Mouse (Mus musculus) ES-E14 (cell line): ENCODE data around the gene Aldh1a1. TPM values are rescaled to one million over a fixed set of nuclear protein-coding genes. Genes with fewer than 3 reads are reported as not detected.
"Not testable (repeated sequence)": the region's sequence is repeated elsewhere in the genome, so short reads cannot be mapped to it uniquely, and the experiment has no call there.

Experiments
- DNase-seq: peaks from one replicate; pipeline ENCODE4 v3.0.0-alpha.2; 2013; ENCODE audit warnings: low read depth, low spot score
- H3K27ac ChIP-seq: 2 replicates; pipeline ENCODE4 v1.5.1; 2012; ENCODE audit warnings: low read depth, mild to moderate bottlenecking, low read length, moderate library complexity, mixed read lengths; ENCODE audit not compliant: poor library complexity, insufficient read depth, severe bottlenecking
- H3K36me3 ChIP-seq: 2 replicates; pipeline ENCODE4 v1.6.1; 2012; ENCODE audit warnings: mild to moderate bottlenecking, low read length, moderate library complexity, mixed read lengths; ENCODE audit not compliant: control insufficient read depth, poor library complexity, insufficient read depth, severe bottlenecking
- H3K4me1 ChIP-seq, 2 experiments: fragments of 150-350 bp in 1 of 2; sonication (generic) in 1 of 2; 2 replicates each; pipeline ENCODE4 v1.6.1; 2012; ENCODE audit warnings: low read length in 2 of 2, mild to moderate bottlenecking in 1 of 2, mixed read lengths in 1 of 2; ENCODE audit not compliant: control insufficient read depth in 2 of 2, insufficient read depth in 2 of 2, poor library complexity in 1 of 2
- H3K4me3 ChIP-seq, 2 experiments: fragments of 150-350 bp in 1 of 2; sonication (generic) in 1 of 2; 2 replicates each; pipeline ENCODE4 v1.5.1; 2012; ENCODE audit warnings: low read length in 2 of 2, low read depth in 1 of 2, mild to moderate bottlenecking in 1 of 2, mixed read lengths in 1 of 2; ENCODE audit not compliant: insufficient read depth in 1 of 2, poor library complexity in 1 of 2, severe bottlenecking in 1 of 2
- H3K9ac ChIP-seq: 2 replicates; pipeline ENCODE4 v1.6.1; 2012; ENCODE audit warnings: low read depth, mild to moderate bottlenecking, low read length, mixed read lengths; ENCODE audit not compliant: poor library complexity, insufficient read depth, severe bottlenecking
- H3K9me3 ChIP-seq: fragments of 150-350 bp; sonication (generic); 2 replicates; pipeline ENCODE4 v1.6.1; 2012; ENCODE audit warnings: low read depth, mild to moderate bottlenecking, low read length; ENCODE audit not compliant: control insufficient read depth, insufficient read depth
- CHD2 ChIP-seq: IDR thresholded peaks from 2 replicates; pipeline ENCODE4 v1.6.1; 2014; ENCODE audit warnings: mild to moderate bottlenecking, low read depth, low read length, inconsistent platforms
- HCFC1 ChIP-seq: IDR thresholded peaks from 2 replicates; pipeline ENCODE4 v1.6.1; 2012; ENCODE audit warnings: low read length, inconsistent platforms, borderline replicate concordance; ENCODE audit not compliant: insufficient read depth
- MAFK ChIP-seq: IDR thresholded peaks from 2 replicates; pipeline ENCODE4 v1.6.1; 2014; ENCODE audit warnings: mild to moderate bottlenecking, low read depth, low read length, inconsistent platforms; ENCODE audit not compliant: insufficient read depth
- ZC3H11A ChIP-seq: IDR thresholded peaks from 2 replicates; pipeline ENCODE4 v1.6.1; 2012; ENCODE audit warnings: low read depth, mild to moderate bottlenecking, inconsistent platforms, low read length, borderline replicate concordance
- ZNF384 ChIP-seq: IDR thresholded peaks from 2 replicates; pipeline ENCODE4 v1.6.1; 2012; ENCODE audit warnings: low read depth, low read length, inconsistent platforms
- in situ Hi-C, 2 experiments: fragments of 600-800 bp; cut with MboI; formaldehyde crosslinking; loops; one replicate each; pipeline ENCODE4 v1.15.1; 2025; ENCODE audit warnings: low sequenced_read_pairs in 2 of 2, inconsistent platforms in 1 of 2; ENCODE audit not compliant: unreplicated experiment in 2 of 2
- total RNA-seq: library from RNA; depleted of rRNA; stranded (reverse); fragments of 300-350 nt; gene quantifications from 2 replicates; pipeline ENCODE4 v1.2.3, GENCODE M21; 2012

Gene Aldh1a1
- total RNA-seq, 1 experiment, result 1.3 TPM

GRCm38 (mm10) chr19:20511971-20512370, 19.5 kb downstream of the Aldh1a1 start:
- in situ Hi-C loops, result no loop called here
- DNase-seq, result no peak
- Histone ChIP-seq H3K9me3 (no peaks in the 10 kb centered on the region), H3K4me1 (no peaks in the 10 kb centered on the region), H3K27ac (no peak overlapping the region), H3K9ac (no peak overlapping the region), H3K4me3 (no peak overlapping the region), H3K36me3 (no peaks in the 10 kb centered on the region)
- no peak for TF ChIP-seq MAFK
- no peak for TF ChIP-seq HCFC1
- TF ChIP-seq ZNF384, result no peak

- H3K9me3 ChIP-seq, result no peaks in the 10 kb centered on the region
- no peak overlapping the region for H3K9ac ChIP-seq
- H3K4me3 ChIP-seq, result no peak overlapping the region
- H3K27ac ChIP-seq, result no peak overlapping the region
- no peak for DNase-seq
- no peaks in the 10 kb centered on the region for H3K4me1 ChIP-seq
- TF ChIP-seq CHD2, result no peak
- no peak for TF ChIP-seq ZC3H11A
- TF ChIP-seq ZNF384, result no peak
- no peak for TF ChIP-seq MAFK
- no peak for TF ChIP-seq HCFC1
- in situ Hi-C loops, result no loop called here
- no peaks in the 10 kb centered on the region for H3K36me3 ChIP-seq
These were observed 20.7 kb downstream of the Aldh1a1 start for GRCm38 (mm10) chr19:20513181-20513580.

- TF ChIP-seq MAFK, result no peak
- Histone ChIP-seq H3K4me1 (no peaks in the 10 kb centered on the region), H3K36me3 (no peaks in the 10 kb centered on the region), H3K9ac (no peak overlapping the region), H3K4me3 (no peak overlapping the region), H3K27ac (no peak overlapping the region), H3K9me3 (no peaks in the 10 kb centered on the region)
- in situ Hi-C loops, result no loop called here
- no peak for DNase-seq
These were observed 21.3 kb downstream of the Aldh1a1 start for GRCm38 (mm10) chr19:20513688-20514361.

GRCm38 (mm10) chr19:20516481-20516880, 24.0 kb downstream of the Aldh1a1 start:
- Histone ChIP-seq H3K27ac (no peak overlapping the region), H3K4me1 (no peaks in the 10 kb centered on the region), H3K4me3 (no peak overlapping the region), H3K36me3 (no peaks in the 10 kb centered on the region), H3K9me3 (peaks cover 4% of the 10 kb centered on the region; the same call in 1 of the 2 replicates), H3K9ac (no peak overlapping the region)
- no peak for DNase-seq
- in situ Hi-C loops, result no loop called here
- no peak for TF ChIP-seq ZC3H11A
- TF ChIP-seq ZNF384, result no peak
- TF ChIP-seq MAFK, result no peak

GRCm38 (mm10) chr19:20529156-20529555, 36.6 kb downstream of the Aldh1a1 start:
- H3K27ac ChIP-seq, H3K36me3 ChIP-seq, H3K9ac ChIP-seq, H3K4me3 ChIP-seq, DNase-seq, in situ Hi-C loops, H3K9me3 ChIP-seq, H3K4me1 ChIP-seq: not testable (repeated sequence)
